Mouse (Mus musculus): ENCODE data around the gene Usp15. TPM values are rescaled to one million over a fixed set of nuclear protein-coding genes. Genes with fewer than 3 reads are reported as not detected.

Usp15 gene
- polyA plus RNA-seq, 1 experiment, result 11.4 TPM

DNA sequence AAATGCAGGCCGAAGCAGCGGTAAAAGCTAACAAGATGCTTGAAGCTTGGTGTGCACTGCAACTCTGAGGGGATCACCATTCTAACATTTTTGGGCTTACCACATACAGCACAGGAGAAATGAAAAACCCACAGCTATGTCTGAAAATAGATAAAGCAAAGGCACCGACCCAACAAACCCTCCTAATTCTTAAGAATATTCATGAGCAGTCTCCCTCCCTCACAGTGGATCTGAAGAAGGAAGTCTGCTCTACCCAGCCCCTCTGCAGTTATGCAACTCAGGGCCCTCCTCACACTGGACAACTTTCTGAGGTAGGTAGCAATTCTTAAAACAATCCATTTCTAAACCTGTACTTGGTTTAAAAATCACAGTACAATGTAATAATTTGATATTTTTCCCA is 14.4 kb downstream of the Usp15 start:
- TF ChIP-seq POLR2A (IDR thresholded peaks at IDR 0.05; ENCODE audit: low read depth, low read length) (no peak), CTCF (conservative IDR thresholded peaks at IDR 0.05; ENCODE audit: insufficient read depth, insufficient read length, low read depth, low read length) (no peak)
- no peaks in the 10 kb centered on the region for H3K27me3 ChIP-seq (replicated peaks; ENCODE audit: control insufficient read depth, insufficient read depth, low read length)
- H3K4me1 ChIP-seq (ENCODE audit: control insufficient read depth, insufficient read depth, low read length), result peaks cover 3% of the 10 kb centered on the region; the same call in 1 of the 2 replicates
- no peak overlapping the region for H3K4me3 ChIP-seq (ENCODE audit: insufficient read depth, low read depth, low read length)
- H3K36me3 ChIP-seq (ENCODE audit: control insufficient read depth, insufficient read depth, low read length), result peaks cover 3% of the 10 kb centered on the region; the same call in 1 of the 2 replicates
- no peak overlapping the region for H3K27ac ChIP-seq (ENCODE audit: insufficient read depth, low read depth, low read length)
- no peak for DNase-seq
- WGBS, result 82% methylated on average over 3 of the region's 3 CpGs

- DNase-seq, result no peak
- Histone ChIP-seq H3K27me3 (replicated peaks; ENCODE audit: control insufficient read depth, insufficient read depth, low read length) (no peaks in the 10 kb centered on the region), H3K4me1 (ENCODE audit: control insufficient read depth, insufficient read depth, low read length) (no peaks in the 10 kb centered on the region), H3K36me3 (ENCODE audit: control insufficient read depth, insufficient read depth, low read length) (peaks cover 4% of the 10 kb centered on the region; the same call in 1 of the 2 replicates), H3K4me3 (ENCODE audit: insufficient read depth, low read depth, low read length) (no peak overlapping the region), H3K27ac (ENCODE audit: insufficient read depth, low read depth, low read length) (no peak overlapping the region)
- WGBS, result 50% methylated on average over 4 of the region's 4 CpGs
- no peak for TF ChIP-seq POLR2A (IDR thresholded peaks at IDR 0.05; ENCODE audit: low read depth, low read length)
- 0 out of 2 replicates have a peak, but pooled peaks have one; percentile 11 for TF ChIP-seq CTCF (conservative IDR thresholded peaks at IDR 0.05; ENCODE audit: insufficient read depth, insufficient read length, low read depth, low read length)
These were observed 21.0 kb downstream of the Usp15 start for GRCm38 (mm10) chr10:123175771-123176170.

DNA sequence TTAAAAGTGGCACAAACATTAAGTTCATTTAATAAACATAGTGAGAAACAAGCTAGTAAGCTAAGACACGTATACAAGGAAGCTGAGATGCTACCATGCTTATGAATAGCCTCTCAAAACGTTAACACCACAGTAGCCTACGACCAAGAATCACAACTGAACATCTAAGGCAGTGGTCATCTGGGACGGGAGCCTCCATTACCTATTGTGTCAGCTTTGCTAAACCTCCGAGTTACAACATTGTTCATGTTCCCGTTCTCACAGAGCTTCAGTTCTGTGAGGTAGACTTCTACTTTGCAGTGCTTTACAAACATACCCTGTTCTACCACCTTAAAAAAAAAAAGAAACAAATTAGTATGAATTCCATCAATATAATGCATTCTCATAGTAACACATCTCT is 25.9 kb downstream of the Usp15 start:
- TF ChIP-seq POLR2A (IDR thresholded peaks at IDR 0.05; ENCODE audit: low read depth, low read length) (no peak), CTCF (conservative IDR thresholded peaks at IDR 0.05; ENCODE audit: insufficient read depth, insufficient read length, low read depth, low read length) (no peak)
- Histone ChIP-seq H3K36me3 (ENCODE audit: control insufficient read depth, insufficient read depth, low read length) (peaks cover 10% of the 10 kb centered on the region), H3K4me3 (ENCODE audit: insufficient read depth, low read depth, low read length) (no peak overlapping the region), H3K27ac (ENCODE audit: insufficient read depth, low read depth, low read length) (no peak overlapping the region), H3K4me1 (ENCODE audit: control insufficient read depth, insufficient read depth, low read length) (no peaks in the 10 kb centered on the region), H3K27me3 (replicated peaks; ENCODE audit: control insufficient read depth, insufficient read depth, low read length) (no peaks in the 10 kb centered on the region)
- DNase-seq, result no peak
- WGBS, result 81% methylated on average over 6 of the region's 6 CpGs

DNA sequence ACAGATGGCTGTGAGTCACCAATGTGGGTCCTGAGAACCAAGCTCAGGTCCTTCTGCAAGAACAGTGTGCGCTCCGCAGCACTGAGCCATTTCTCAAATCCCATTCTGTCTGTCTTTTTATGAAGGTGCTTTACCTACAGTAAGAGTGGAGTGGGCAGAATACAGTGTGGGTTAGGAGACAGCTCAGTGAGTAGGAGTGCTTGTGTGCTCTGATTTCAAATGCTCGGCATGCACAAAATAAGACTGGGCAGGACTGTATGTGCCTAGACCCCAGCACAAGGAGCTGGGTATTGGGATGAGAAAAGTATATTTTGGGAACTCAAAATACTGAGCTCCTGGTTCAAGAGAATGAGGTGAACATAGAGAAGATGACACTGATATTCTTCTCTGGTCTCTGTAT is 31.3 kb downstream of the Usp15 start:
- 95% methylated on average over 3 of the region's 3 CpGs for WGBS

DNA sequence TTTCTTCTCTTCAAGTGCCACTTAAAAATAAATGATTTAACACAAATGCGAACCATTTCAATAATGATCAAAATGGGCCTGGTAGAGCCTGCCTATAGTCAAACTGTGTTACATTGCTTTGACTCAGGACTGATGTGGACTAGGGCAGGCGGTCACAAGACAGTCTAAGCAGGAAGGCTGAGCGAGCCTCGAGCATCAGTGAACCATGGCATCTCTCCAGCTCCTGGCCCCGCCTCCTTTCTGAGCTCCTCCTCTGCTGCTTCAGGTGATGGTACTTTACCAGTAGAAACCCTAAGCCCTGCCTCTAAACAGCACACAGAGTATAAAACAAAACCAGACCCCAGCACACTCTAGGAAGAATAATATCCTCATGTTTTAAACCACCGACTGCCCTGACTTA is 36.3 kb downstream of the Usp15 start:
- H3K4me1 ChIP-seq (ENCODE audit: control insufficient read depth, insufficient read depth, low read length), result no peaks in the 10 kb centered on the region; the same call in 1 of the 2 replicates
- no peak overlapping the region for H3K27ac ChIP-seq (ENCODE audit: insufficient read depth, low read depth, low read length)
- peak; percentile 72 for DNase-seq
- TF ChIP-seq CTCF (conservative IDR thresholded peaks at IDR 0.05; ENCODE audit: insufficient read depth, insufficient read length, low read depth, low read length) (no peak), POLR2A (IDR thresholded peaks at IDR 0.05; ENCODE audit: low read depth, low read length) (no peak)
- 49% methylated on average over 6 of the region's 6 CpGs for WGBS
- no peak overlapping the region for H3K4me3 ChIP-seq (ENCODE audit: insufficient read depth, low read depth, low read length)
- H3K36me3 ChIP-seq (ENCODE audit: control insufficient read depth, insufficient read depth, low read length), result no peaks in the 10 kb centered on the region; the same call in 1 of the 2 replicates
- H3K27me3 ChIP-seq (replicated peaks; ENCODE audit: control insufficient read depth, insufficient read depth, low read length), result no peaks in the 10 kb centered on the region

More for the DNA sequence above, 31.3 kb downstream of the Usp15 start:
- peaks cover 8% of the 10 kb centered on the region for H3K36me3 ChIP-seq (ENCODE audit: control insufficient read depth, insufficient read depth, low read length)
- H3K4me1 ChIP-seq (ENCODE audit: control insufficient read depth, insufficient read depth, low read length), result no peaks in the 10 kb centered on the region; the same call in 1 of the 2 replicates
- TF ChIP-seq CTCF (conservative IDR thresholded peaks at IDR 0.05; ENCODE audit: insufficient read depth, insufficient read length, low read depth, low read length), result no peak
- no peak for TF ChIP-seq POLR2A (IDR thresholded peaks at IDR 0.05; ENCODE audit: low read depth, low read length)
- no peak overlapping the region for H3K27ac ChIP-seq (ENCODE audit: insufficient read depth, low read depth, low read length)
- no peak overlapping the region for H3K4me3 ChIP-seq (ENCODE audit: insufficient read depth, low read depth, low read length)
- no peak for DNase-seq
- H3K27me3 ChIP-seq (replicated peaks; ENCODE audit: control insufficient read depth, insufficient read depth, low read length), result no peaks in the 10 kb centered on the region

DNA sequence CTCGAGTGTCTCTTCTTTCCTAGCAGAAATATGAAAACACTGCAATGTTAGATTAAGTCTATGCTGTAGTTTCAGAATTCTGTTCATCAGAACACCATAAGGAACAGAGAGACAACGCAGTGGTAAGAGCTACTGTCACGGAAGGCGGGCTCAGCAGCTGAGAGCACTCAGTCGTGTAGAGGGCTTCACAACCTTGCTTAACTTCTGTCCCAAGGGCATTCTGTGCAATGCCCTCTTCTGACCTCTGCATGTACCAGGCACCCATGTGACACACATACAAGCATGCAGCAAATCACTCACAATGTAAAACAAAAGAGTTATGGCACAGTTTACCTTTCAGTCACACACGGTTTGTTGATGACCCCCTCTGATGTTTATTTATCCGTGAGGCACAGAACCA is 37.5 kb downstream of the Usp15 start:
- Histone ChIP-seq H3K36me3 (ENCODE audit: control insufficient read depth, insufficient read depth, low read length) (no peaks in the 10 kb centered on the region; the same call in none of the 2 replicates), H3K27me3 (replicated peaks; ENCODE audit: control insufficient read depth, insufficient read depth, low read length) (no peaks in the 10 kb centered on the region), H3K4me3 (ENCODE audit: insufficient read depth, low read depth, low read length) (no peak overlapping the region), H3K4me1 (ENCODE audit: control insufficient read depth, insufficient read depth, low read length) (no peaks in the 10 kb centered on the region; the same call in 1 of the 2 replicates), H3K27ac (ENCODE audit: insufficient read depth, low read depth, low read length) (no peak overlapping the region)
- WGBS, result 45% methylated on average over 7 of the region's 7 CpGs
- TF ChIP-seq POLR2A (IDR thresholded peaks at IDR 0.05; ENCODE audit: low read depth, low read length), result no peak
- no peak for TF ChIP-seq CTCF (conservative IDR thresholded peaks at IDR 0.05; ENCODE audit: insufficient read depth, insufficient read length, low read depth, low read length)
- DNase-seq, result peak; percentile 25

GRCm38 (mm10) chr10:123156392-123156791 is 40.4 kb downstream of the Usp15 start:
- Histone ChIP-seq H3K4me3 (ENCODE audit: insufficient read depth, low read depth, low read length) (no peak overlapping the region), H3K36me3 (ENCODE audit: control insufficient read depth, insufficient read depth, low read length) (no peaks in the 10 kb centered on the region; the same call in none of the 2 replicates), H3K4me1 (ENCODE audit: control insufficient read depth, insufficient read depth, low read length) (no peaks in the 10 kb centered on the region; the same call in 1 of the 2 replicates), H3K27me3 (replicated peaks; ENCODE audit: control insufficient read depth, insufficient read depth, low read length) (no peaks in the 10 kb centered on the region), H3K27ac (ENCODE audit: insufficient read depth, low read depth, low read length) (no peak overlapping the region)
- 89% methylated on average over 2 of the region's 2 CpGs for WGBS
- DNase-seq, result no peak
- no peak for TF ChIP-seq CTCF (conservative IDR thresholded peaks at IDR 0.05; ENCODE audit: insufficient read depth, insufficient read length, low read depth, low read length)
- TF ChIP-seq POLR2A (IDR thresholded peaks at IDR 0.05; ENCODE audit: low read depth, low read length), result no peak

All from kidney, adult 2 months (tissue).